Mouse (Mus musculus) gastrocnemius, postnatal 14 days (tissue): ENCODE results near the gene Nps. TPM values are rescaled to one million over a fixed set of nuclear protein-coding genes. Genes with fewer than 3 reads are reported as not detected.
"Not testable (repeated sequence)": the region's sequence is repeated elsewhere in the genome, so short reads cannot be mapped to it uniquely, and the experiment has no call there.

ENCODE experiments used
- DNase-seq: peaks from one replicate; pipeline ENCODE4 v3.0.0; 2021; ENCODE audit warnings: mixed read lengths
- intact Hi-C: fragments of 180-260 bp; cut with DNase I; formaldehyde crosslinking; loops from one replicate; pipeline ENCODE4 v1.15.1; 2025; ENCODE audit warnings: low total_unique reads
- long read RNA-seq, 2 experiments: library from polyadenylated mRNA; stranded (forward); transcript quantifications; one replicate each; pipeline ENCODE4 v2.0.0; 2021
- total RNA-seq, 2 experiments: library from RNA; stranded (reverse); gene quantifications; 2 replicates each; pipeline ENCODE4 v1.2.3; 2021

Gene Nps
- under 1 TPM in 1 of 2 experiments, not detected in 1; 0.27 TPM for total RNA-seq
- long read RNA-seq, experiment 1 = 0 reads
- long read RNA-seq, experiment 2 = 0 reads

GRCm38 (mm10) chr7:135258053-135258753 lies at the start of gene Nps:
Gene Nps, plus strand, starts transcription at chr7:135258703.
- intact Hi-C loops, DNase-seq: not testable (repeated sequence)

DNA sequence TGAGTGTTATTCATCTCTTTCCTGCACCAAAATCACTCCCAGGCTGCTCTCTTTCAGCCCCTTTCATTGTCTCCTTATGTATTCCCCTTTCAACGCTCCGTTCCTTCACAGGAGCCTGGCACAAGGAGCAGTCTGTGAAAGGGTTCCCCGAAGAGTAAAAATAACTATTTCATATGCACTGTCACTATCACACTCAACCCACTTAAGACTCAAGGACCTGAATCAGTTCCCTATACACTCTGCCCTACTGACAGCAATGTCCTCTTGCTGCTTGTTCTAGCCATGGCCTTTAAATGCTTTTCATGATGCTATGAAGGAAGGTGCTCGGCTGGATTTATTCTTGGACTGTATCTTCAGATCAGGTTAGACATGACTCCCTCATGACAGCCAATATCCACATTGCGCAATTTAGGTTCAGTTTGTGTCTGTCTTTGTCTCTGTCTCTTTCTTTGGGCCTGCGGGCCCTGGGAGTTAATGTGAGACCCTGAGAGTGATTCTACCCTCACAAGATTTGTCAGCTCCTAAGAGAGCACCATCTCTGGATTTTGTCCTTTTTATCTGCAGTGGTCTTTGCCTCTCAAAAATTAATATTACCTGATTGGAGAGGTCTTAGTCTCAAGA lies 49.4 kb upstream of the Nps start:
- no peak for DNase-seq
- intact Hi-C loops = no loop called here

- DNase-seq = no peak
- intact Hi-C loops = no loop called here
Observed at GRCm38 (mm10) chr7:135210296-135210695, 48.2 kb upstream of the Nps start.

DNA sequence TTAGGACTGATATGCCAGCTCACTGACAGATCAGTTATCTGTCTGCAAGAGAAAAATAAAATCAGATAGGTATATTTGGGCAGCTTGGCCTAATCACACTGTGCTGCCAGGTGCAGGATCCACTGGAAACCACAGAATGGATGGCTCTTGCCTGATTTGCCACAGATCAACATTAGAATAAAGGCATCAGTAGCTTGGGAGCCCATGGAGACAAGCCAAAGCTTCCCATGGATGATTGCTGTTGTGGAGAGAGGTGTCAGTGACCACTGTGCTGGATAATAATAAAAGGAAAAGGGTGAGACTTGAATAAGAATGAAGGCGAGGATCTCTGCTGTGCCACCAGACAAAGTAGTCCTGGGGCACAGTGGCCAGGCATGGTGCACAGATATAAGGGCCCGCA lies 47.7 kb upstream of the Nps start:
- no peak for DNase-seq
- intact Hi-C loops = no loop called here

DNA sequence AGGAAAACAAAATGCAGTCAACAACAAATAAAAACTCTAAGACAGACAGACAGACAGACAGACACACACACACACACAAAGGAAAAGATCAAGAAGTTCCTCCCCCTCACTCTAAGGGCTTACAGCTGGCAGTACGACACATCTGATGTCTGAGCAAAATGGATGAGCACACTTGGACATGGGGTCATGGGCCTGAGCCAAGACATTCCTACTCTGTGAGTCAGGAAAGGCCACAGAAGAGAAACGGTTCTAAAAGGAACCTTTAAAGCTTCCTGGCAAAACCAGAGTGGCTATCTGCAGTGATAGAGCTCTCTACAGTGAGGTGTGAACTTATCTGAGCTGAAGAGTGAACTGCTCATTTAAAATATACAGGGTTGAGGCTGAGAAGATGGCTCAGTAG lies 46.0 kb upstream of the Nps start:
- intact Hi-C loops = no loop called here
- peak; percentile 74 for DNase-seq

DNA sequence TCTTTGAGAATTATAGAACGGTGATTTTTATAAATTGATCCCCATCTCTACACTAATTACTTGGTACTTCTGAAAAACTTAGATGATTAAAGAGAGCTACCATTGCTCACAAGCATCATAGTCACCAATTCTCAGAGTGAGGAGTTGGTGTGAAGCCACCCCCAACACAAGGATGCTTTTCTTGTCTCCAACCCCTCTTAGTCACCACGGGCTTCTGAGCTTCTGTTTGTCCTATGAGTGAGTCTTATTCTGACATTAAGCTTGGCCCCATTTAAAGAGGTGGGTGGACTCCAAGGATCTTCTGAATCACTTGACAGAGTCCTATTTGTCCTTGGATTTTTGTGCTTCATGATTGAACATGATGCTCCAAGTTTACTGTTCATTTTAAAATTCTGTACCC lies 37.0 kb upstream of the Nps start:
- intact Hi-C loops = no loop called here
- no peak for DNase-seq

DNA sequence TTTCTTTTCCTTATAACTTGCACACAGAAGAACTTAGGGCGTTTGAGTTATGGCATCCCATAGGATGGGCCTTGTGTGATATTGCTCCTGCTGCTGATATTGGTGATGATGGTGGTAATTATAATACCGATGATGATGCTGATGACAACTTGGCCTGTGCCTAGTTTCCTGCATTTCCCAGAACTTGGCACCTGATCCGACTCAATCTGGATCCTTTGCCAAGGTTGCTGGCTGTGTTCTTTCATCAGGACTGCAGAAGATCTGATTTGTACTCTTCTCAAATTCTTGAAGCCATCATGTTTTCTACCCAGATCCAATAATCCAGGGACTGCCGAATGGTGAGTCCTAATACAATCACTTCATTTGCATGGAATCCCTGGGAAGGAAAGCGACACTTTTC lies 32.5 kb upstream of the Nps start:
- intact Hi-C loops = no loop called here
- DNase-seq = no peak

DNA sequence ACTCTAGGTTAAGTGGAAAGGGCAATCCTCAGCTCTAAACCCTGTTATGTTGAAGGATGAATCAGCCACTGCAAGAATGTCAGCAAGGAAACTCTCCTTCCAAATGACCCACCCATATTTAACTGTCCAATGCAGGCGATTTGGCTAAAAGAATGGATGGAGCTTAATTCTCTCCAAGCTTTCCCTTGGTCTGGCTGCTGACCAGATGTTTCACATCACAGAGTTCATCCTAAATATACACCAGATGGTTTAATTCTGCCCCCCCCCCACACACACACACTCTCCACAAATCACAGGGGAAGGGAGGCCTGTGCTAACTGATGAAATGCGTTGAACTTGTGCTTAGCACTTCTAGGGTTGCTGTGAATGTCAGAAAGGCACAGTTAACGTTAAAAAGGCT lies 21.4 kb upstream of the Nps start:
- intact Hi-C loops = no loop called here
- DNase-seq = peak; percentile 14

DNA sequence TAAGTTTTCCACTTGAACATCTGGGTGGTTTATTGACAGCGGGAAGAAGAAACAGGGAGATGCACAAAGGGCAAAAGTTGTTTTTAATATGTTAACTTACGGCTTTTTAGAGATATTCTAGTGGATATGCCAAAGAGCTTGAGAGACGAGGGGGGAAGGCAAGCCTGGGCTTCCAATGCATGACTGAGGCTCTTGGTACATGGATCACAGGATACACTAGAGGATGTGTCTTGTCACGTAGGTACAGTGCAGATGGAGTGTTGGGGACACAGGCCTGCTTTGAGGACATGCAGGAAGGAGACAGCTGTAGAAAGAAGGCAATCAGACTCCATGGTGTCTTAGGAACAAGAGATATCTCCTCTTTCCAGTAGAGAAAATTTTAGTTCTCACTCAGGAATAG lies 19.1 kb upstream of the Nps start:
- intact Hi-C loops = no loop called here
- no peak for DNase-seq

GRCm38 (mm10) chr7:135240006-135240405 lies 18.5 kb upstream of the Nps start:
- intact Hi-C loops = no loop called here
- peak; percentile 7 for DNase-seq

GRCm38 (mm10) chr7:135240636-135241035 lies 17.9 kb upstream of the Nps start:
- peak; percentile 33 for DNase-seq
- intact Hi-C loops = no loop called here

- intact Hi-C loops = no loop called here
- no peak for DNase-seq
Observed at GRCm38 (mm10) chr7:135244171-135244880, 14.2 kb upstream of the Nps start.

DNA sequence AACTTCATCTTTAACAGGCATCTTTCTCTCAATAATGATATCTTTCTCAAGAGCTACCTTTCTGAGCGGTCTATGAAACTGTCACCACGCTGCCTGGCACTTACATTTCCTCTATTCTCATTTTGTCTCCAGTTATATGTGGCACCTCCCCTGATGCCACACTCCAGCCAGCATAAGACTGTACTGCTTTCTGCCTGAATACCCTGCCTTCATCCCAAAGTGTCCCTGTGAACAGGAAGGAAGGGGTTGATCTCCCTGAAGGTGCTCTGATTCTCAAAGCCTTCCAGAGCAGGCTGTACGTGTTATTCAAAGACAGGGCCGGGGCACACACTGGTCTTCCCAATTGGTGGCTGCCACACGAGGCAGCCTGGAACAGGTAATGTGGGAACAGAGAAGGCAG lies 12.1 kb upstream of the Nps start:
- DNase-seq = no peak
- intact Hi-C loops = no loop called here

DNA sequence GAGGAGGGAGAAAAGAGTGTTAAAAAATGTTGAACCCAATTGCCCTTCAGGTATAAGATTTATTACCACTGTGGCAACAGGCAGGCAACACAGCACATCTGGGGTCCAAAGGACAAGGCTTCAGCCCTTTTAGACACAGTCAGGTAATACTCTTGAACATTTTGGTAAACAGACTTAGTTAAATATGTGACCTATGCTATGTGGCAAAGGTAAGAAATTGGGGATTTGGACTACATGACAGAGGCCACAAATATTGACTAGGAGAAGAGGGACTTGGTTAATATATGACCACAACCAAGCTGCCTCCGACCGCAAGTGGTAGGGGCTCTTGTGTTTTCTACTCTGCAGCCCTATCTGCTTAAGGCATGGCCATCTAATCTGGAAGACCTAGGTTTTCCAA lies 5.3 kb upstream of the Nps start:
- intact Hi-C loops = no loop called here
- no peak for DNase-seq

- intact Hi-C loops = no loop called here
Observed at GRCm38 (mm10) chr7:135254423-135254822, 4.1 kb upstream of the Nps start.

DNA sequence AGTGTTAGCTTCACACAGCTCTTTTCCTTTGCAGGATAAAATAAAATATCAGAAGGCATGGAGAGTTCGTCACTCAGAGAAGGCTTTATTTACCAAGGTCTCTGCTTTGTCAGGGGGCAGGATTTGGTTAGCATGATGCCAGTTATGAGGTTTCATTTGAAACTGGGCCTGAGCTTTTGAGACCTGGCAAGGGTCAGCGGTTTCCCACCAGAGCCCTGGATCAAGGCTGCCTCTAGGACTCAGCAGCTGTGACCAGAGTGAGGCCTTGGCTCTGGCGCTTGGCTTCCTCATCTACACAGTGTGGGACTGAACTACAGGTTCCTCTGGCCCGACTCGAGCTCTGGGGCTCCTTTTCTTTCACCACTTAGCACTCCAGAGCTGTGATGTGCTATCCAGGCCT lies 12.5 kb downstream of the Nps start:
- no peak for DNase-seq
- intact Hi-C loops = no loop called here

More at GRCm38 (mm10) chr7:135254423-135254822, 4.1 kb upstream of the Nps start:
- DNase-seq = no peak

DNA sequence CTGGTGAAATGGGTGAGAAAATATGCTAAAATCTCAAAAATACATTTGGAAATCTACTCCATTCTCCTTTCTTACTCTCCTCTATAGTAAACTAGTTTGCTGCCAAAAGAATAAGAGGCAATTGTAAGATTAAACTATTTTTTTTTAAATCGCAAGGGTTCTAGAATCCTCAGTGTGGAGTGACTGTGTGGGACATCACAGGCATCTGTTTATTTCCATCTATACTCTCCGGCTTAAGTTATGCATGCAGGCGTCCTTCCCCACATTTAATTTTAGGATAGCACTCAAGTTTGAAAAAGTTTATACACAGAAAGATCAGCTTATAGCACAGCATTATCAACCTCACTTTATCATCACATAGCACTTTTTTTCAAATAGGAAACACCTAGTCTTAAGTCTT lies 24.7 kb downstream of the Nps start:
- intact Hi-C loops = no loop called here

GRCm38 (mm10) chr7:135289976-135290375 lies 31.5 kb downstream of the Nps start:
- no peak for DNase-seq
- intact Hi-C loops = no loop called here

More for the DNA sequence above, 24.7 kb downstream of the Nps start:
- no peak for DNase-seq

GRCm38 (mm10) chr7:135291646-135292236 lies 33.2 kb downstream of the Nps start:
- intact Hi-C loops = no loop called here
- no peak for DNase-seq

DNA sequence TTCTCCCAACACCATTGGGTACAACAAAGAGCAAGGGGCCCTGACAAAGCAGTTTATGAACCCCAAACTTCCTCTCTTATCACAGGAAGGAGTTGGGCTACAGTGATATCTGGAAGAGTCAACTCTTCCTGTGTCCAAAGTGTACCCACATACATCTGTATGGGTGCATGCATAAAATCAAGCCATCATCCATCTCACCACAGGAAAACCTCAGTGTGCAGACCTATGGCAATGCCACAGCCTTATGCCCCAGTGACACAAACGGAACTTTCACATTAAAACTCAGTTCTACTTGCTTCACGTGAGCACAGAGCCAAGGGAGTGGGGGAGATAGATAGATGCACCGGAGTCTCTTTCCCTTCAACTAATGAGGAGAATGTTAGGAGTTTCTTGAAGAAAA lies 36.0 kb downstream of the Nps start:
- intact Hi-C loops = no loop called here
- DNase-seq = no peak
